Mouse (Mus musculus) spleen, adult 2 months (tissue): Measurements from ENCODE around the gene Prx.
A peak's percentile ranks its signal among the peaks of the same experiment; 100 is the strongest.

ENCODE experiments used
- CTCF ChIP-seq: fragments of 200-500 bp; IDR thresholded peaks from 2 replicates; pipeline ENCODE4 v1.5.1; 2011; ENCODE audit warnings: mild to moderate bottlenecking, inconsistent platforms; ENCODE audit not compliant: insufficient read depth, insufficient read length, insufficient replicate concordance; ENCODE audit errors: extremely low read depth
- POLR2A ChIP-seq: fragments of 200-500 bp; IDR thresholded peaks from 2 replicates; pipeline ENCODE4 v1.6.1; 2011; ENCODE audit warnings: low read depth, low read length, inconsistent platforms

GRCm38 (mm10) chr7:27542392-27543033 is 43.4 kb downstream of the Prx start:
- TF ChIP-seq CTCF (no peak), POLR2A (peak; percentile 45)
